Mouse (Mus musculus): Measurements from ENCODE around the gene S100a11.
"Not testable (repeated sequence)": the region's sequence is repeated elsewhere in the genome, so short reads cannot be mapped to it uniquely, and the experiment has no call there.

The S100a11 gene

GRCm38 (mm10) chr3:93521462-93522057, 1.3 kb downstream of the S100a11 start:
- no peak for DNase-seq (ENCODE audit: low read depth, low spot score)

- no peak for DNase-seq (ENCODE audit: low read depth, low spot score)
Observed at GRCm38 (mm10) chr3:93522611-93523010, 2.3 kb downstream of the S100a11 start.

DNA sequence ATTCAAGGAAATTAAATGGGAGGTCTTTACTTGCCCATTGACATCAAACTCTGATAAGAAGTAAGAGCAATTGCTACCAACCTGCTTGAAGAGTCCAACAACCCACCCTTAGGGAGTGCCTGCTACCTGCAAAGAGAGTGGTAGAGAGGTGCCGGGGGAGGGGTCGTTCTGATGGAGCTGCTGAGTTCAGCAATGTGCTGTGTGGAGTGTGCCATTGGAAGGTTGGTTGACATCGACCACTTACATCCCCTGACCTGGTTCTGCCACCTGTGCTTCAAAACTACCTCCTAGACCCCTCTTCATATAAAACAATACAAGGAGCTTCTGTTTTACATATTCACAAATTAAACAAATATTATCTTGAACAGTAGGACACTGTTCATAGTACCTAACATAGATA, 7.0 kb downstream of the S100a11 start:
- no peak for DNase-seq (ENCODE audit: low read depth, low spot score)

GRCm38 (mm10) chr3:93528807-93529206, 8.5 kb downstream of the S100a11 start:
- no peak for DNase-seq (ENCODE audit: low read depth, low spot score)

- no peak for DNase-seq (ENCODE audit: low read depth, low spot score)
Observed at GRCm38 (mm10) chr3:93537068-93537576, 16.8 kb downstream of the S100a11 start.

GRCm38 (mm10) chr3:93538486-93538885, 18.2 kb downstream of the S100a11 start:
- DNase-seq (ENCODE audit: low read depth, low spot score), result no peak

DNA sequence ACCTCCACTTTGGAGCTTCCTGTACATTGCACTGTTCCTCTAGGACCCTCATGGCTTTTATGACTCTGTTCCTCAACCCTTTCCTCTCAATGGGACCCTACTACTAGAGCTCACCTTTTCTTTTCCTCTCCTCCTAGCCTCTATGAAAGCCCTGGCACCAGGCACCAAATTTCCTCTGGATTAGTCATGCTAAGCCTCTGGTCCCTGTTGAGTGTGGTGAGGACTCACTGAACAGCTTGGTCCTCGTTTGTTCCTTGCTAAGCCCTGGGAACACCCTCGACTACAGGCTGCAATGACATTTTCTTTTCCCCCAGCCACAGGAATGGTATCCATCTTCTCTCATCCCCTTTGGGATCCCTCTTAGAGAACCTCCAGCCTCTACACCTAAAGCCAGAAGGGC, 21.2 kb downstream of the S100a11 start:
- DNase-seq (ENCODE audit: low read depth, low spot score), result no peak

- not testable (repeated sequence) for DNase-seq (ENCODE audit: low read depth, low spot score)
Observed at GRCm38 (mm10) chr3:93544170-93544569, 23.9 kb downstream of the S100a11 start.

DNA sequence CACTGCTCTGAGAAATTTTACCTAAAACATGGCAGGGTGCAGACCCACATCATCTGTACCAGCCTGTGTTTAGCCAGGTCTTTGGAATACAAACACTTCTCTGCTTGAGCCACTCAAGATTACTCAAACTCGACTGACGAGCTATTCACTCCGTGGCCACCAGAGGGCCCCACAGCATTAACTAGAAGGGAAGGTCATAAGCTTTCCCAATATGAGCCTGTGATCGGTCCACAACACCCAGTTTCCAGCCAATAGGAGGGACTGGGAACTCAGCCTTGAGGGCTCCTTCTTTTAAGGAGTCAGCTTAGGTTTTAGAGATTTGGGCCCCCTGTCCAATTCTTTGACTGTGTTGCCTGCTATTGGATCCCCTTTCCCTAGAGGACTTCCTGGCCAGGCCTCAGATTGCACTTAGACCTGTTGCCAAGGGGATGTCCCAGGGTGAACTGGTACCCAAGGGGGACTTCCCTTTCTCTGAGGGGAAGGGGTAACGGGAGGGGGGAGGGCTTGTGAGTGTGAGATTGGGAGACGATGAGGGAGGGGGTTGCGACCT, 26.9 kb downstream of the S100a11 start:
- no peak for DNase-seq (ENCODE audit: low read depth, low spot score)

- no peak for DNase-seq (ENCODE audit: low read depth, low spot score)
Observed at GRCm38 (mm10) chr3:93547749-93548540, 27.7 kb downstream of the S100a11 start.

DNA sequence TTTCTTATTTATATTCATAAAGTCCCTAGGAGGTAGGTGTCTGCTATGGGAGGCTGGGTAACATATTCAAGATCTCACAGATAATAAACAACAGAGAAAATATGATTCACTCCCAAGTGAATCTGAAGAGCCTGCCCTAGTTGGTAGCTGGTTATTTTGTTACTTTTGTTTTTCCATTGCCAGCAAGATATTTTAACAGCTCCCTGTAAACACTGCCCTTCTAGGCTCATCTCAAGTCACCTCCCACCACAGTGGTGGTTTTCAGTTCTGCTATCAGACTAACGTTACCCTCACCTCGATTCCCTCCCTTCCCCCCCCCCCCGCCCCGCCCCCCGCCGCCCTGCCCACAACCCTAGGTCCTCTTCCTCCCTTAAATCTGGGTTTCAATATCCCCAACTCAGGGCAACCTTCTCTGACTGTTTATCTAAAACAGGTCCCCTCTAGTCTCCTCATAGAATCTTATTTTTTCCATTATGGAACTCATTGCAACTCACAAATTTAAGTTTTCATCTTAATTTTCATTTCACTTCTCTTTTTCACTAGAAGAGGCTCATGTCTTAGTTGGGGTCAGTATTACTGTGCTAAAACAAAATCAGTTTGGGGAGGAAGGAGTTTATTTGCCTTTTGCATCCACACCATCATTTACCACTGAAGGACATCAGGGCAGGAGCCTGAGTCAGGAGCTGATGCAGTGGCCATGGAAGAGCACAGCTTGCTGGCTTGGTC, 28.4 kb downstream of the S100a11 start:
- no peak for DNase-seq (ENCODE audit: low read depth, low spot score)

DNA sequence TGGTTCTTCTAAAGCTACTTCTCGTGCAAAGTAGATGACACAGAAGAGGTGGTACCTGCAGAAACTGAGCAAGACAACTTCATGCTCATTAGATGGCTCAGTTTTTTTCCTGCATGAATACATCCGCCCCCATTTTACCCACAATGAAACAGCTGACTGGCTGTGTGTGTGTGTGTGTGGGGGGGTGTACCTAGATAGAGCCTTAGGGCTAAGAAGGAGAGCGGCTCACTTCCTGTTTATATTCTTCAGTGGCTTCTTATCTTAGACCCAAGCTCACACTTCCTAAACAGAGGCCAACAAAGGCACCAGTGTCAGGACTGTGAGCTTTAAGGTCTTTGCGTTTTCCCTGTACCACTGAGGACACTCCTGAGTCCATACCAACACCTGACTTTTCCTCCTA, 29.7 kb downstream of the S100a11 start:
- no peak for DNase-seq (ENCODE audit: low read depth, low spot score)

DNA sequence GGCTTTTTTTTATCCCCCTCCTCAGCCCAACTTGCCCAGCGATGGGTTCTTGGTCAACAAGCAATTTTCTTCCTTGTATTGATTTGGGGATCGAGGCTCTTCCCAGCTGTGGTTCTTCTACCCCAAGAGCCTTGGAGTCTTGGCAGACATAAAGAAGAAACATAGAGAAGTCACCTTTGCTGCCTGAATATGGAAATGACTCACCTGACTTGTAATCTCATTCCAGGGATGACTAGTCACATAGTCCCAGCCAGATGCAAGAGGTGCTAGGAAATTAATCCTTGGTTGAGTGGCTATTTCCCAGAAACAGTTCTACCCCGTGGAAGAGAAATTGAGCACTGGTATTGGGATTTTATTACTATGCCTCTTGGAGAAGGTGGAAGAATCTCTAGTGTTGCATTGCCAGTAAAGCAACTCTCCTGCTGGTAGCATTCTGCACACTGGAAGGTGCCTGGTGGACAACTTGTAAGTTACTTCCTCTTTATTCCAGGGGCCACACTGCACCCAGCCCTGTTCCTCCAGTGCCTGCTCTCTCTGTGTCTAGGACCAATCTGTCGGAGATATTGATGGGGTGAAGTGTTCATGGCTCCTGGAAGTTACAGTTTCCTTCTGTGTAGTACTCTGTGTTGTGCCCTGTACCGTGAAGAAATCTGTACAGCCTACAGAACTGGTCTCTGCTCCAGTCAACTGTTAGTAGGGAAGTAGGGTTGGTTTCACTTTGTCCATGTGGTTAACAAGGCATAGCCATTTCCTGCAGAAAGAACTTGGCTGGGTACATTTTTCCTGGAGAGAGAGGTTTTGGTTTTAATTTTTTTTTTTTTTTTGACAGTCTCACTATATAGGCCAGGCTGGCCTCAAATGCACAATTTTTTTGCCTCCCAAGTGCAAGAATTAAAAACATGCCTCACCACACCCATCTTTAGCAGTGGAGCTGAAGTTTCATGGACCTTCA, 31.9 kb downstream of the S100a11 start:
- no peak for DNase-seq (ENCODE audit: low read depth, low spot score)

DNA sequence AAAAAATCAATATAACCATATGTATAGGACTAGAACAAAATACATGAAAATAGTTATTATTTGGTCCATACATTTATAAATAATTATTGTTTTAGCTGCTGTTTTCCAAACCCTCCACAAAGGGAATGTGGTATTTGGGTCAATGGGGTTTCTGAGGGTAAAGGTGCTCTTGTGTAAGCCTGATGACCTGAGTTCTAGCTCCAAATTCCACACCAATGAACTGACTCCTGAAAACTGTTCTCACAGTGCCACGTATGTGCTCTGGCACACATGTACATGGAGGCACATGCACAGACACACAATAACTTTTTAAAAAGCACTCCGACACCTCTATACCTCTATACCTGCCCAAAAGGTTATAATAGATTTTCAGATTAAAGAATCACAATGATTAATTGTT, 33.0 kb downstream of the S100a11 start:
- no peak for DNase-seq (ENCODE audit: low read depth, low spot score)

DNA sequence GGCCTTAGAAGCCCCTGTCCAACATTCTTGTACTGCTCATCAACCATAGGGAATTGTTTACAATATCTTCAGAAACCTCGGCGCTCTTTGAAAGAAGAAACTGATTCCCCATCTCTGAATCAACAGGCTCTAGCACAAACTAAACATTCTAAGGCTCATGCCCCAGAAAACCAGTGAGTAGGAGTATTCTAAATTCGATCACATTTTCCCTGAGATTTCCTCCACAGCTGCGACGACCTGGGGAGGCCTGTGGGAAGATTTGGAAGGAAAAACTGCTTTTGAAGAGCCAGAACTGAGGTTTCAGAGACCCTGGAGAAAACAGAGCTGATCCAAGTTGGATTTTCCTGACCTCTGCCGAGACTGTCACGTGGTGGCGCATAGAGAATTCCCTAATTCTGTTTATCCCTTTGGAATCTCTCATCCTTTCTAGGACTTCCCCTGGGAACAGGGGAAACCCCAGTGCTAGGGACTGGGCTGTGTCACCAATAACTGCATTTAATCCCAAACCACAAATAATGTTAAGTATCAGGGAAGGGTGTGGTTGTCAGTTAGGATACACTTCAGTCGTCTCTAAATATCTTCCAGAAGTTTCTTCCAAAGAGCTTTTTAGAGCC, 33.6 kb downstream of the S100a11 start:
- DNase-seq (ENCODE audit: low read depth, low spot score), result no peak

GRCm38 (mm10) chr3:93554379-93554980, 34.2 kb downstream of the S100a11 start:
- DNase-seq (ENCODE audit: low read depth, low spot score), result no peak

GRCm38 (mm10) chr3:93554981-93555877, 34.9 kb downstream of the S100a11 start, which contains the start of gene S100a10:
S100a10 (plus strand) TSS chr3:93555080.
- no peak for DNase-seq (ENCODE audit: low read depth, low spot score)

GRCm38 (mm10) chr3:93555878-93556254, 35.6 kb downstream of the S100a11 start:
- no peak for DNase-seq (ENCODE audit: low read depth, low spot score)

- no peak for DNase-seq (ENCODE audit: low read depth, low spot score)
Observed at GRCm38 (mm10) chr3:93556599-93556998, 36.3 kb downstream of the S100a11 start.
